Mouse (Mus musculus) stomach, postnatal 0 days (tissue): ENCODE measurements at regions not wholly inside any gene's neighbourhood (a gene's known extent, or its start where the extent isn't known, plus 50 kb on each side); places are given as distances from the start of the nearest gene placed in this dataset.

Source experiments
- ATAC-seq: fragments of 200-750 bp; cut with Nextera tagmentation; 2 replicates; pipeline ENCODE4 v1.8.0; 2017; ENCODE audit not compliant: low FRiP score, low TSS enrichment
- DNase-seq: peaks from one replicate; pipeline ENCODE4 v3.0.0-alpha.2; 2016; ENCODE audit warnings: low spot score
- H3K27ac ChIP-seq: fragments of 300-500 bp; sonication (generic); replicated peaks from 2 replicates; pipeline ENCODE4 v1.5.1; 2014; ENCODE audit warnings: mild to moderate bottlenecking, control low read depth
- H3K27me3 ChIP-seq: fragments of 300-500 bp; sonication (generic); 2 replicates; pipeline ENCODE4 v1.6.1; 2014; ENCODE audit warnings: low read length; ENCODE audit not compliant: control insufficient read depth, insufficient read depth
- H3K36me3 ChIP-seq: fragments of 300-500 bp; sonication (generic); 2 replicates; pipeline ENCODE4 v1.6.1; 2014; ENCODE audit warnings: low read length, mixed read lengths; ENCODE audit not compliant: control insufficient read depth, insufficient read depth
- H3K4me1 ChIP-seq: fragments of 300-500 bp; sonication (generic); replicated peaks from 2 replicates; pipeline ENCODE4 v1.6.1; 2014; ENCODE audit warnings: antibody characterized with exemption; ENCODE audit not compliant: control insufficient read depth, insufficient read depth
- H3K4me2 ChIP-seq: fragments of 300-500 bp; sonication (generic); replicated peaks from 2 replicates; pipeline ENCODE4 v1.6.1; 2014; ENCODE audit warnings: low read depth, mild to moderate bottlenecking, control low read depth, moderate library complexity
- H3K4me3 ChIP-seq: fragments of 300-500 bp; sonication (generic); 2 replicates; pipeline ENCODE4 v1.5.1; 2014; ENCODE audit warnings: low read depth, low read length, control low read depth
- H3K9ac ChIP-seq: fragments of 300-500 bp; sonication (generic); 2 replicates; pipeline ENCODE4 v1.6.1; 2014; ENCODE audit warnings: mild to moderate bottlenecking, low read length, control low read depth, mixed read lengths
- H3K9me3 ChIP-seq: fragments of 300-500 bp; sonication (generic); 2 replicates; pipeline ENCODE4 v1.6.1; 2016; ENCODE audit warnings: low read length; ENCODE audit not compliant: control insufficient read depth
- CTCF ChIP-seq: IDR thresholded peaks from 2 replicates; pipeline ENCODE4 v1.5.1; 2016; ENCODE audit warnings: antibody characterized with exemption, low read depth, mild to moderate bottlenecking, moderate library complexity
- EP300 ChIP-seq: optimal IDR thresholded peaks from 2 replicates; pipeline ENCODE3; 2016; ENCODE audit warnings: antibody characterized with exemption
- WGBS: fragments of 180-500 bp; shearing (Covaris S2); extraction: QIAGEN DNeasy Blood & Tissue Kit; methylation state at CpG from one replicate; pipeline ENCODE4 v1.1.7; 2014; 5-methylcytosine and 5-hydroxymethylcytosine counted together

DNA sequence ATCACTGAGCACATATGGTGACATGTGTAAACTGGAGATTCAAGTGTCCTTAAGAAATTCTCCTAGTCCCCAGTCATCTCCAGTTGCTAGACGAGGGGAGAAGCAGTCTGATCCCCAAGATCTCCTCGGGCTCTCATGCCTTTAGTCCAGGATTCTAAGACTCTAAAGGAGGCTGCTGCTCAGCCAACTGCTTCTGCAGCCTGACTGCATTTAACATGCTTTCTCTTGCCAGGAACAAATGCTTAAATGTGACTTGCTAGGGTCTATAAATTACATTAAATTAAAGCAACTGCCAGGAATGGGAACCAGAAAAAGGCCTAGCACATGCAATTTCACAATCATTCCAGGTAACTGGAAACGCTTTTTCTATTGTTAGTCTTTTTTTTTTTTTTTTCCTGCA, 599.8 kb upstream of the Gcfc2 start:
- WGBS, result 49% methylated on average over 3 of the region's 3 CpGs
- no peak overlapping the region for H3K4me2 ChIP-seq
- no peaks in the 10 kb centered on the region for H3K9me3 ChIP-seq
- no peak for TF ChIP-seq CTCF
- no peak for TF ChIP-seq EP300
- no peak for ATAC-seq
- no peak overlapping the region for H3K27ac ChIP-seq
- H3K4me1 ChIP-seq, result no peaks in the 10 kb centered on the region
- DNase-seq, result no peak
- H3K27me3 ChIP-seq, result no peaks in the 10 kb centered on the region
- no peak overlapping the region for H3K9ac ChIP-seq
- H3K4me3 ChIP-seq, result no peak overlapping the region
- H3K36me3 ChIP-seq, result no peaks in the 10 kb centered on the region

DNA sequence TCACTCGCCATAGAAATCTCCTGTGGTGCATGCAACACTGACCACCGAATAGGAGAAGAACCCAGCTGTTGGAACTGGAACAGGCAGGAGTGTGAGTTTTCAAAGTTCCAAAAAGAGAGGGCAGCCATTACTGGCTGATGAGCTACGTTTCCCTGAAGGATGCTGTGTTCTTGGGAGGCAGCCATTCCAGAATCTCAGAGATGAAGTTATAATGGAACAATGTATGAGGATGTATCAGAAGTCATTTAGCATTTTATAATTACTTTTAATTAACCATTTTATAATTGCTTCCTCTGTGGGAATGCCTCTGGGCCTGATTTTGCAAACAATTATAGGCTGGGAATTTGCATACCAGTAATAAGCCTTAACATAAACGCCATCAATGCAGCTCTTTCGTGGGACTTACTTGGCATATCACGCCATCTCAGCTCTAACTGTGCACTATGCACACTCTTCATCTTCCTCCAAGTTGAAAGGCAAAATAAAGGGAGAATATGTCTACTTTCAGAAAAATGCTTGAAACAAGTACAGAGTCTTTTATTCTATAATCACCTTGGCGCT, 559.4 kb upstream of the Gcfc2 start:
- TF ChIP-seq CTCF (no peak), EP300 (no peak)
- WGBS, result 83% methylated on average over 7 of the region's 7 CpGs

DNA sequence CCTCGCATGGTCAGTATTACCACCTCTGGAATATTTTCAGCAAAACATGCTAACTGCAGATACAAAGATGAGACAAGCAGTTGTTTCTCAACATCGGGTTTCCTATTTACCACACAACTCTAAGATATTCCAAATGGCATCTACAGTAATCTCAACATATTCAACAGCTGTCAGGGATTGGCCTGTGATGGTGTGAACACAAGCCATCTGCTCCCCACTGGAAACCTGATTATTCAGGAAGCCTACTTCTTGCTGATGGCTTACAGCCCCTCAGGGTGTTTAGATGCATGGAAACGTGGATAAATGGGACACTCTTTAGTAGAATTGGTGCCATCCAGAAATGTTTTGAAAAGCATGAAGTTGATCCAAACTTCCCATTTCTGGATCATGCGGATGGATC, 535.0 kb upstream of the Gcfc2 start:
- WGBS, result 70% methylated on average over 4 of the region's 4 CpGs
- H3K4me3 ChIP-seq, result no peak overlapping the region
- no peak overlapping the region for H3K9ac ChIP-seq
- no peak overlapping the region for H3K27ac ChIP-seq
- H3K4me2 ChIP-seq, result no peak overlapping the region
- H3K27me3 ChIP-seq, result no peaks in the 10 kb centered on the region
- ATAC-seq (no peak), DNase-seq (no peak)
- no peaks in the 10 kb centered on the region for H3K4me1 ChIP-seq
- no peaks in the 10 kb centered on the region for H3K36me3 ChIP-seq
- no peaks in the 10 kb centered on the region for H3K9me3 ChIP-seq
- no peak for TF ChIP-seq EP300
- TF ChIP-seq CTCF, result no peak

More for the DNA sequence above, 559.4 kb upstream of the Gcfc2 start:
- no peak for DNase-seq
- H3K27ac ChIP-seq, result no peak overlapping the region
- ATAC-seq, result no peak
- H3K27me3 ChIP-seq, result no peaks in the 10 kb centered on the region
- H3K9ac ChIP-seq, result no peak overlapping the region
- no peaks in the 10 kb centered on the region for H3K36me3 ChIP-seq
- no peaks in the 10 kb centered on the region for H3K9me3 ChIP-seq
- H3K4me3 ChIP-seq, result no peak overlapping the region
- H3K4me2 ChIP-seq, result no peak overlapping the region
- no peaks in the 10 kb centered on the region for H3K4me1 ChIP-seq

- Histone ChIP-seq H3K4me2 (no peak overlapping the region), H3K27me3 (no peaks in the 10 kb centered on the region), H3K36me3 (no peaks in the 10 kb centered on the region), H3K27ac (no peak overlapping the region), H3K4me1 (no peaks in the 10 kb centered on the region), H3K4me3 (no peak overlapping the region), H3K9ac (no peak overlapping the region), H3K9me3 (no peaks in the 10 kb centered on the region)
- DNase-seq, result no peak
- no peak for ATAC-seq
- TF ChIP-seq EP300 (no peak), CTCF (no peak)
Measured at GRCm38 (mm10) chr6:81403122-81403521, 520.3 kb upstream of the Gcfc2 start.

- Histone ChIP-seq H3K27ac (no peak overlapping the region), H3K4me1 (no peaks in the 10 kb centered on the region), H3K9me3 (no peaks in the 10 kb centered on the region), H3K36me3 (no peaks in the 10 kb centered on the region), H3K9ac (no peak overlapping the region), H3K27me3 (no peaks in the 10 kb centered on the region), H3K4me3 (no peak overlapping the region), H3K4me2 (no peak overlapping the region)
- DNase-seq (no peak), ATAC-seq (no peak)
- no peak for TF ChIP-seq CTCF
- no peak for TF ChIP-seq EP300
- 88% methylated on average over 5 of the region's 5 CpGs for WGBS
Measured at GRCm38 (mm10) chr6:81413611-81414010, 509.9 kb upstream of the Gcfc2 start.

DNA sequence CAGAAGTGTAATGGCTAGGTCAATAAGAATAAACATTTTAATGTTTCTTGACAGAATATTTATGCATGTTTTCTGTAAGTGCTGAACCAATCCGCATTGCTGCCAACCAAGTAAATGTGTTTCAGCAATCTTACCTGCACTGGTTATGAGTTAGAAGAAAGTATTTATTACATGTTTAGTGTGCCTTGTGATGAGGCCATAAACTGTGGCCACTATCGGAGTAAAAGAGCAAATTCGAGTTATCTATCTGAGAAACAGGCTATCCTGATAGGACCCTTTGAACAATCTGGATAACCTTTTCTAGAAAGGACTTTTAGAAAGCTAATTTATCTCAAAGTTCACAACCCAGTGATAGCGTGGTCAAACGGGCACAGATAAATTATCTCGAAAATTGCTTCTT, 488.7 kb upstream of the Gcfc2 start:
- no peak overlapping the region for H3K4me2 ChIP-seq
- no peak overlapping the region for H3K9ac ChIP-seq
- 68% methylated on average over 6 of the region's 6 CpGs for WGBS
- H3K9me3 ChIP-seq, result no peaks in the 10 kb centered on the region
- no peaks in the 10 kb centered on the region for H3K27me3 ChIP-seq
- no peaks in the 10 kb centered on the region for H3K4me1 ChIP-seq
- no peak overlapping the region for H3K27ac ChIP-seq
- no peak for ATAC-seq
- no peak for DNase-seq
- TF ChIP-seq CTCF, result no peak
- TF ChIP-seq EP300, result no peak
- no peaks in the 10 kb centered on the region for H3K36me3 ChIP-seq
- no peak overlapping the region for H3K4me3 ChIP-seq
